Mouse (Mus musculus): Measurements from ENCODE around the gene Lin28a.

- TF ChIP-seq TAL1 (IDR thresholded peaks at IDR 0.05; ENCODE audit: low read length) (no peak), GATA1 (IDR thresholded peaks at IDR 0.05; ENCODE audit: low read length) (no peak)
Observed at GRCm38 (mm10) chr4:133968150-133968921, 50.3 kb downstream of the Lin28a start, which contains the start of gene Hmgn2.

All from erythroblast, embryonic 14.5 days (primary cell).